Mouse (Mus musculus) skeletal muscle tissue, adult 2 months (tissue): ENCODE data around the gene Esp15.
"Not testable (repeated sequence)": the region's sequence is repeated elsewhere in the genome, so short reads cannot be mapped to it uniquely, and the experiment has no call there.

Experiments used
- DNase-seq: peaks from one replicate; pipeline ENCODE4 v3.0.0-alpha.2; 2012; ENCODE audit warnings: low read depth, low spot score

Esp15 gene

DNA sequence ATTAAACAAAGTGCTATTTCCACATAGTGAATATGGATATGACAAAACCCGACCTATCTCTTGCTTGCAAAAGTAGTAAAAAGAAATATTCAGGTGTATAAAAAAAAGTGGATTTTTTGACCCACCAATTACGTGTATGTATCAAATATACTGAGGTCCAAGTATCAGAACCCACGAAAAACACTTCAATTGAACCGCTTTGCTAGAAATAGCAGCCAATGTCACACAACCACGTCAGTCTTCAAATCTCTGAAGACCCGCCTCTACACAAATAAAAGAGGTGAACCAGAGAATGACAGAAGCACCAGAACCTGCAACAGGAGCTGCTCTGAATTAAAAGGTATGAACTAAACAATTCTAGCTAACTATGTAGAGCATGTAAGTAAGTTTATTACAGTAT is at the start of gene Esp15:
Gene Esp15 (plus strand): TSS at position 301 of the 400 bp plus-strand sequence.
- DNase-seq, result not testable (repeated sequence)

GRCm38 (mm10) chr17:39591550-39591949 is 49.2 kb upstream of the Esp15 start:
- DNase-seq, result no peak
